Mouse (Mus musculus) megakaryocyte progenitor cell, adult 5-6 weeks (primary cell): ENCODE data around the gene Ufl1. TPM values are rescaled to one million over a fixed set of nuclear protein-coding genes. Genes with fewer than 3 reads are reported as not detected.

Source experiments
- total RNA-seq, 2 experiments: library from RNA; stranded (forward) in 1 of 2; stranded (reverse) in 1 of 2; fragments of 157-497, 149-512 nt in 1 of 2; fragments of 200-1000 nt in 1 of 2; gene quantifications; 2 replicates each; pipeline versions ENCODE4 v1.2.3 to v1.2.4; 2015 to 2017

Gene Ufl1
- total RNA-seq, 2 experiments from 2014 or later, result 24.1 to 32.4 TPM

Other genes with a start within 250 kb of the Ufl1 start
- gene Fhl5, start 38.9 kb downstream of the Ufl1 start, total RNA-seq (2015), result not detected in 2 replicates
- not detected in 2 replicates for gene Fhl5, start 38.9 kb downstream of the Ufl1 start, total RNA-seq (2017)